Mouse (Mus musculus): Measurements from ENCODE around the gene Usp36. TPM values are rescaled to one million over a fixed set of nuclear protein-coding genes. Genes with fewer than 3 reads are reported as not detected.

Gene Usp36
- total RNA-seq, 2 experiments from 2014 or later = 11.1 to 14.7 TPM

GRCm38 (mm10) chr11:118254159-118254951, 35.7 kb downstream of the Usp36 start:
- intact Hi-C loops (cut with DNase I) = no loop called here
- DNase-seq = peak; percentile 44 to 53

GRCm38 (mm10) chr11:118253447-118254158, 36.4 kb downstream of the Usp36 start:
- DNase-seq = no peak

DNA sequence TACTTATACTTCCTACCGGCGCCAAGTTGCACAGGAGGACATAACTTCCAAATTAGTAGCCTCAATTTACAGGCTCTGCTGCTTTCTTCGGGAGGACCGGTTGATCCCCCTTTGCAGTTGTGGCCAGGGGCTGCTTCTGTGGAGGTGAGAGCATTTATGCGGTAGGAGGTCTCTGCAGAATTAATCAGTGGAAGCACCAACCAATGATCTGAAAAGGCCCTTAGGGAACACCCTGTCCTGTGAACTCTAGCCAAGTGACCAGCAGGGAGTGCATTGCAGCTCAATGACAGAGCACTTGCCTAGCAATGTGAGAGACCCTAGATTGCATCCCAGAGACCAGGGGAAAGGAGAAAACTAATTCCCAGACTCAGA, 41.0 kb downstream of the Usp36 start:
- intact Hi-C loops (cut with DNase I) = no loop called here
- DNase-seq = no peak

More at GRCm38 (mm10) chr11:118253447-118254158, 36.4 kb downstream of the Usp36 start:
- intact Hi-C loops (cut with DNase I) = no loop called here

DNA sequence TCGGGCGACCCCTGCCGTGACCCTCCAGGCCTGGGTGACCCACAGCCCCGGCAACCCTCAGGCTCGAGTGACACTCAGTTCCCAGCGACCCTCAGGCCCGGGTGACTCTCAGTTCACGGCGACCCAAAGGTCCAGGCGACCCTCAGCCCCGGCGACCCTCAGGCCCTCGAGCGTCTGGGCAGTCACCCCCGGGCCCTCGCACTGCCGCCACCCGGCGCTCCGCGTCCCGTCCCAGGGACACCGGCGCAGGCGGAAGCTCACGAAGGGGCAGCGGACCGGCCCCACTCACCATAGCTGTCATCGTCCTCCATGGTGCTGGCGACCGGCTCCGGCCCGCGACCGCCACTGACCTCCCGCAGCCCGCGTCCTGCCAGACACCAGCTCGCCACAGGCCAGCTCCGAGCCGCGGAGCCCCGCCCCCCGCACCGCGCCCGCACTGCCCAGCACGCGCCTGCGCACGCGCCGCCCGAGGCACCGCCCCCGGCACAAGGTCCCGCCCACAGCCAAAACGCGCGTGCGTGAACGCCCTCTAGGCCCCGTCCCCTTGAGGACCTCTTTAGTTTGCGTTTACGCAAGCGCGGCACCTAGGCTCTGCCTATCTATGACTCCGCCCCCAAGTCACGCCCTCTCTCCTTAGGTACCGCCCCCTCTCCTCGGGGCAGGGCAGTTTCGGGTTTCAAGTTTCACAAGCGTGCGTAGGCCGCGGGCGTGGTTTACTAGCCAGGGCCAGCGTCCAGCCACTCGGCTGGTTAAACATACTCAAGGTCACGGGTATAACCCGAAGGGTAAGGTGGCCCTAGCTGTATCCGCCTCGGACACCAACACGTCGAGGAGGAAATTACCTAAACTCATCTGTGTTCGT, 41.7 kb downstream of the Usp36 start, which contains the start of gene Cyth1:
TSS of gene Cyth1 (minus strand) at position 443 of the 862 bp plus-strand sequence.
- intact Hi-C loops (cut with DNase I) = no loop called here
- peak; percentile 99 to 100 for DNase-seq

DNA sequence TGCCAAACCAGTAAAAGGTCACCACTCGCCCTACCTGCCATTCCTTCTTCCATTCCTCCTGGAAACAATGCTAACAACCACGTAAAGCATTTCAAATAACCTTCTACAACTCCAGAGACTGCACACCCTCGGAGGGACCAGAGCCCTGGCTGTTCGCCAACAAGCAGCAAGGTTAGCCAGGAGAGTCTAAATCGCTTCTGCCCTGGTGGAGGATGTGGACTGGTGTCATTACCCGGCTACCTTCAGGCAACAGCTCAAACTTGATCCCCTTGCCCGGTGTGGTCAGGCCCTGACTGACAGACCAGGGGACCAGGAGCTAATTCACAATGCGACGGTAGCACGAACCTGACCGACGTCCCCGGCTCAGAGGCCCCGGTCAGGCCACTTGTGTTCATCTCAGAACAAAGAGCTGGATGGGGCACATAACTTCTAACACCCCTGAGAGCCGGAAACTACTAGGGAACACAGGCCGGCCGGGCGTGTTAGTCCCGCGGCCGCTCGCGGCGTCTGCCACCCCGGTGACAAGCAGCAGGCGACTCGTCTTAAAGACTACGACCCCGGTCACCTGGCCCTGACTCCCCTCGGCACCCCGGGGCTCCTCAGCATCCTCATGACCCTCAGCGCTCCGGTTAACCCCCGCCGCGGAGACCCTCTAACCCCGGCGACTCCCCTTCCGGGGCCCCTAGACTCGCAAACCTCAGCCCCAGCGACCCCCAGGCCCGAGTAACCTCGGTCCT, 42.5 kb downstream of the Usp36 start:
- DNase-seq = peak; percentile 52 to 57

DNA sequence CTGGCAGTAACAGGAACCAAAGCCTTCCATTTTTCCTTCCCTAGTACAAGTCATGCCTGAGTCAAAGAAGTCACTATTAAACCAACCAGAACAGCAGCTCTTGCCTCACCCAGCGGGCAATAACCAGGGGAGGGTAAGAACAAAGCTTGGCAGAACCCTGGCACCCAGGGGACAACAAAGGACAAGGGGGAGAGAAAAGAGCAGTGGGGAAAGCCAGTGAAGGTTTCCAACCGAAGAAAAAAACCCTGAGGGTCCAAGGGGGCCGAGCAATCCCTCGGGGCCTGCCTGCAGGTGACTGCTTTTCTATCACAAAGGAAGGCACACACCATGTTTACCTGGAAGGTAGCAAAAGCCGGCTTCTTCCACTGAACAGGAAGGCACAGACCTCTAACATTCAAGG, 43.3 kb downstream of the Usp36 start:
- intact Hi-C loops (cut with DNase I) = no loop called here

More for the DNA sequence above, 42.5 kb downstream of the Usp36 start:
- intact Hi-C loops (cut with DNase I) = no loop called here

GRCm38 (mm10) chr11:118245130-118245529, 44.9 kb downstream of the Usp36 start:
- intact Hi-C loops (cut with DNase I) = no loop called here
- no peak for DNase-seq

More for the DNA sequence above, 43.3 kb downstream of the Usp36 start:
- no peak for DNase-seq

DNA sequence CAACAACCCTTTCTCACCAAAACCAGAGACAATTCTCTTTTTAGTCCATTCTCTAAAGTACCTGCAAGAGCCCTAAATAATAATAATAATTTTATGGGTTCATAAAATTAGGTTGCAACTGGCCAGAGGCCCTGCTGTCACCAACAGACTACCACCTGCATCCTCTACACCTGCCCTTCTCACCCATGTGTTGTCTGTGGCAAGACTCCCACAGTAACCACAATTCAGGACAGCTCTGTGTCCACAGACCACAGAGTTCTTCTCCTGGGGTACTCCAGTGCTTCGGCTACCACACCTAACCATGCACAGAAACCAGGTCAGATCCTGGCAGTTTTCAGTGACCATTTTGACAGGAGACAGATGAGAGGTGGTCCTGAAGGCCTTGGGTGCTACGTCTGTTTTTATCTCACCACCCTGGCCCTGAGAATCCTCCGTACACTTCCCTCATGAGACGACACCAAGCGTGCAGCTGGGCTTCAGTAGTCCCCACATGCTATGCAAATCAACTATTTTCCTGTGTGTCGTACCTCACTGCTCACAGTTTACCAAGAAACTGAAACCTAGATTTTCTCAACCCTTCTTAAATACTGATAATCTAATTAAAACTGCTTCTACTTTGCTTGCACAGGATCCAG, 46.3 kb downstream of the Usp36 start:
- intact Hi-C loops (cut with DNase I) = no loop called here
- no peak for DNase-seq

- DNase-seq = no peak
- intact Hi-C loops (cut with DNase I) = no loop called here
These were observed 47.5 kb downstream of the Usp36 start for GRCm38 (mm10) chr11:118242506-118242905.

- intact Hi-C loops (cut with DNase I) = no loop called here
These were observed 49.7 kb downstream of the Usp36 start for GRCm38 (mm10) chr11:118240388-118240787.

DNA sequence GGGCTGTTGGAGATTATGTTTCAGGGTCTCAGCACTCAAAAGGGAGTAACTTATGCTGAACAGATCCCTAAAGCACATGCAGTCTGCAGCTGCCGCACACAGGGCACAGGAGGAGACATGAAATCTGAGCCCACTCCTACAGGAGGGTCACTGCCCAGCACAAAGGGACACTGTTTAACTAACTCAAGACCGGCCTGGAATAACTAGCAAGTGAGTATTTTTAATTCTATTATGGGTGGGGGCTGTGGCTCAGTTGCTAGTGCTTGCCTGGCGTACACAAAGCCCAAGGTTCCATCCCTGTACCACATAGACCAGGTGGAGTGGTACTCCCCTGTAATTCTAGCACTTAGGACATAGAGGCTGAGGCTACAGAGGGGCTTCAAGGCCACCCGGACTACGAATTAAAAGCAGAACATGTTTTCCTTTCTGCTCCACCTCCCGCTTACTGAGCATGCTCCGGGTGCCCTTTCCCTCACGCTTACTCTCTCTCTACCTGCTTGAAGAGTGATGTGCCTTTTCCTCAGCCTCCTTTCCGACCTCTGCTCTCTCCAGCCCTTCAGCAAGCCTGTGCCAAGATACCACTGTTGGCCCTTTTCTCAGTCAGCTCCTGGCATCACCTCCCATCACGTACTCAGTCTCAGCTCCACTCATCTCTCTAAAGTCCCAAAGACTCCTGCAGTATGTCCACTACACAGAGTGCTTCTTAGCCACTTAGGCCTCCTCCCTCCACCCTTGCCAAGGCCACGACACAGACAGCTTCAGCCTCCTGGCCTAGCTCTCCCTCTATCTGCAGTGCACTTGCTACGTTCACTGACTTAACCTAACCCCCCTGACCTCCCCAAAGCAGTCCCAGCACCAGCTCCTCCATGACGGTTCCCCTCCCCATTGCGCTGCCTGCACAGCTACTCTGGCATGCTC, 50.5 kb downstream of the Usp36 start:
- DNase-seq = no peak
- intact Hi-C loops (cut with DNase I) = no loop called here

More at GRCm38 (mm10) chr11:118240388-118240787, 49.7 kb downstream of the Usp36 start:
- DNase-seq = no peak

DNA sequence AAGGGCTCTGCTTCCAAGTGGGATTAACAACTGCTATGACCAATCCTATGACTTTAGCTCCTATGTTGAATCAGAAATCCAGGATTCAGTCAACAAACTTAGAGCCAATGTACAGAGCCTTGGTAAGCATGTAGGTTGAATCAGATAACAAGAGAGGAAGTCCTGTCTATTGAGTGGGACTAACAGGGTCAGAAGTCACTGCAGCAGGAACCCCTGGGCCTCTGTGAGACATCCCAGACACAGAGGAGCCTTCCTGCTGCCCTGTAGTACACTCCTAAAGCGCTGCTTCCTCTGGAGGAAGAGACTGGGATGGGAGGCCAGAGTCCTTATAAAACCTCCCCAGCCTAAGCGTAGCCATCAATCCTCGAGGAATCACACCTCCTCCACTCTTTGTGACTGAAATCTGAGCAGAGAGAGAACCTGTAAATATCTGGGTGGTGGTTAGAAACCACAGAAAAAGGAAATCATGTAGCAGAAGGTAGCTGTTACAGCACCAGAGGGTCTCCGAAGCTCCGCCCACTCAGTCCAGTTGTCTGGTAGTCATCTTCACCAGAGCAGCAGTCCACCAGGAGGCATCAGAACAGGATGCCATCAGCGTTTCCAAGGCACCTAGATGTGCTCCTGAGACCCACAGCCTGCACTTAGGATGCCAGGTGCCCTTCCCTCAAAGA, 53.4 kb downstream of the Usp36 start:
- intact Hi-C loops (cut with DNase I) = no loop called here
- DNase-seq = no peak

- no peak for DNase-seq
- intact Hi-C loops (cut with DNase I) = no loop called here
These were observed 55.1 kb downstream of the Usp36 start for GRCm38 (mm10) chr11:118234929-118235328.

- intact Hi-C loops (cut with DNase I) = no loop called here
- DNase-seq = no peak
These were observed 55.5 kb downstream of the Usp36 start for GRCm38 (mm10) chr11:118234500-118234899.

- no peak for DNase-seq
- intact Hi-C loops (cut with DNase I) = no loop called here
These were observed 56.1 kb downstream of the Usp36 start for GRCm38 (mm10) chr11:118233924-118234323.

- intact Hi-C loops (cut with DNase I) = no loop called here
These were observed 57.7 kb downstream of the Usp36 start for GRCm38 (mm10) chr11:118232314-118232831.

GRCm38 (mm10) chr11:118229941-118230340, 60.1 kb downstream of the Usp36 start:
- intact Hi-C loops (cut with DNase I) = no loop called here

More at GRCm38 (mm10) chr11:118232314-118232831, 57.7 kb downstream of the Usp36 start:
- no peak for DNase-seq

GRCm38 (mm10) chr11:118227650-118228049, 62.4 kb downstream of the Usp36 start:
- DNase-seq = no peak
- intact Hi-C loops (cut with DNase I) = no loop called here

More at GRCm38 (mm10) chr11:118229941-118230340, 60.1 kb downstream of the Usp36 start:
- DNase-seq = no peak
